Mouse (Mus musculus): ENCODE measurements around the gene Uckl1.

The Uckl1 gene

GRCm38 (mm10) chr2:181574921-181575545, 9.7 kb downstream of the Uckl1 start:
- ATAC-seq (ENCODE audit: insufficient number of reproducible peaks, low FRiP score, low TSS enrichment) = no peak

GRCm38 (mm10) chr2:181573961-181574360, 10.7 kb downstream of the Uckl1 start:
- no peak for ATAC-seq (ENCODE audit: insufficient number of reproducible peaks, low FRiP score, low TSS enrichment)

- peak; percentile 18; the same call in 1 of the 2 replicates for ATAC-seq (ENCODE audit: insufficient number of reproducible peaks, low FRiP score, low TSS enrichment)
Observed at GRCm38 (mm10) chr2:181572921-181573920, 11.5 kb downstream of the Uckl1 start.

- ATAC-seq (ENCODE audit: insufficient number of reproducible peaks, low FRiP score, low TSS enrichment) = no peak
Observed at GRCm38 (mm10) chr2:181571941-181572670, 12.6 kb downstream of the Uckl1 start.

- peak; percentile 64; the same call in 1 of the 2 replicates for ATAC-seq (ENCODE audit: insufficient number of reproducible peaks, low FRiP score, low TSS enrichment)
Observed at GRCm38 (mm10) chr2:181570921-181571595, 13.6 kb downstream of the Uckl1 start.

- no peak for ATAC-seq (ENCODE audit: insufficient number of reproducible peaks, low FRiP score, low TSS enrichment)
Observed at GRCm38 (mm10) chr2:181570375-181570774, 14.3 kb downstream of the Uckl1 start.

GRCm38 (mm10) chr2:181569856-181570255, 14.8 kb downstream of the Uckl1 start:
- ATAC-seq (ENCODE audit: insufficient number of reproducible peaks, low FRiP score, low TSS enrichment) = no peak

- ATAC-seq (ENCODE audit: insufficient number of reproducible peaks, low FRiP score, low TSS enrichment) = no peak
Observed at GRCm38 (mm10) chr2:181568272-181569008, 16.3 kb downstream of the Uckl1 start.

GRCm38 (mm10) chr2:181567338-181567737, 17.4 kb downstream of the Uckl1 start:
- no peak for ATAC-seq (ENCODE audit: insufficient number of reproducible peaks, low FRiP score, low TSS enrichment)

GRCm38 (mm10) chr2:181553772-181554171, 30.9 kb downstream of the Uckl1 start:
- ATAC-seq (ENCODE audit: insufficient number of reproducible peaks, low FRiP score, low TSS enrichment) = no peak

GRCm38 (mm10) chr2:181550233-181550632, 34.5 kb downstream of the Uckl1 start:
- ATAC-seq (ENCODE audit: insufficient number of reproducible peaks, low FRiP score, low TSS enrichment) = no peak

GRCm38 (mm10) chr2:181548682-181549081, 36.0 kb downstream of the Uckl1 start:
- no peak for ATAC-seq (ENCODE audit: insufficient number of reproducible peaks, low FRiP score, low TSS enrichment)

GRCm38 (mm10) chr2:181548227-181548626, 36.5 kb downstream of the Uckl1 start:
- no peak for ATAC-seq (ENCODE audit: insufficient number of reproducible peaks, low FRiP score, low TSS enrichment)

- no peak for ATAC-seq (ENCODE audit: insufficient number of reproducible peaks, low FRiP score, low TSS enrichment)
Observed at GRCm38 (mm10) chr2:181546142-181546541, 38.5 kb downstream of the Uckl1 start.

- no peak for ATAC-seq (ENCODE audit: insufficient number of reproducible peaks, low FRiP score, low TSS enrichment)
Observed at GRCm38 (mm10) chr2:181541761-181542380, 42.8 kb downstream of the Uckl1 start.

- 0 out of 2 replicates have a peak, but pooled peaks have one; percentile 36 for ATAC-seq (ENCODE audit: insufficient number of reproducible peaks, low FRiP score, low TSS enrichment)
Observed at GRCm38 (mm10) chr2:181537444-181538047, 47.1 kb downstream of the Uckl1 start.

GRCm38 (mm10) chr2:181536410-181536809, 48.3 kb downstream of the Uckl1 start:
- ATAC-seq (ENCODE audit: insufficient number of reproducible peaks, low FRiP score, low TSS enrichment) = no peak

- no peak for ATAC-seq (ENCODE audit: insufficient number of reproducible peaks, low FRiP score, low TSS enrichment)
Observed at GRCm38 (mm10) chr2:181532589-181532988, 52.1 kb downstream of the Uckl1 start.

GRCm38 (mm10) chr2:181529076-181529475, 55.6 kb downstream of the Uckl1 start:
- ATAC-seq (ENCODE audit: insufficient number of reproducible peaks, low FRiP score, low TSS enrichment) = no peak

Data from cerebellum, adult (tissue).